Mouse (Mus musculus) gastrocnemius, adult 18-20 months (tissue): ENCODE measurements at regions not wholly inside any gene's neighbourhood (a gene's known extent, or its start where the extent isn't known, plus 50 kb on each side); places are given as distances from the start of the nearest gene placed in this dataset.

Experiments used
- DNase-seq: peaks from one replicate; pipeline ENCODE4 v3.0.0; 2021; ENCODE audit warnings: low spot score

GRCm38 (mm10) chr1:128782286-128782685 lies 190.2 kb upstream of the Cxcr4 start:
- no peak for DNase-seq

GRCm38 (mm10) chr1:128781871-128782270 lies 189.8 kb upstream of the Cxcr4 start:
- no peak for DNase-seq

GRCm38 (mm10) chr1:128781311-128781710 lies 189.2 kb upstream of the Cxcr4 start:
- no peak for DNase-seq

- no peak for DNase-seq
Measured at GRCm38 (mm10) chr1:128779586-128780158, 187.6 kb upstream of the Cxcr4 start.

- no peak for DNase-seq
Measured at GRCm38 (mm10) chr1:128772440-128772839, 180.3 kb upstream of the Cxcr4 start.

GRCm38 (mm10) chr1:128770786-128771185 lies 178.7 kb upstream of the Cxcr4 start:
- no peak for DNase-seq

GRCm38 (mm10) chr1:128767991-128768390 lies 175.9 kb upstream of the Cxcr4 start:
- DNase-seq = no peak

- DNase-seq = no peak
Measured at GRCm38 (mm10) chr1:128767415-128767814, 175.3 kb upstream of the Cxcr4 start.

- DNase-seq = no peak
Measured at GRCm38 (mm10) chr1:128766894-128767268, 174.8 kb upstream of the Cxcr4 start.

GRCm38 (mm10) chr1:128766193-128766893 lies 174.2 kb upstream of the Cxcr4 start:
- no peak for DNase-seq

GRCm38 (mm10) chr1:128765626-128766025 lies 173.5 kb upstream of the Cxcr4 start:
- DNase-seq = no peak

- no peak for DNase-seq
Measured at GRCm38 (mm10) chr1:128765142-128765541, 173.0 kb upstream of the Cxcr4 start.

GRCm38 (mm10) chr1:128762854-128763253 lies 170.8 kb upstream of the Cxcr4 start:
- no peak for DNase-seq

GRCm38 (mm10) chr1:128762076-128762475 lies 170.0 kb upstream of the Cxcr4 start:
- no peak for DNase-seq

- DNase-seq = no peak
Measured at GRCm38 (mm10) chr1:128758802-128759481, 166.8 kb upstream of the Cxcr4 start.

- no peak for DNase-seq
Measured at GRCm38 (mm10) chr1:128758294-128758801, 166.3 kb upstream of the Cxcr4 start.

- DNase-seq = no peak
Measured at GRCm38 (mm10) chr1:128753427-128754012, 161.4 kb upstream of the Cxcr4 start.

GRCm38 (mm10) chr1:128749437-128749994 lies 157.4 kb upstream of the Cxcr4 start:
- DNase-seq = no peak

- no peak for DNase-seq
Measured at GRCm38 (mm10) chr1:128747196-128747790, 155.2 kb upstream of the Cxcr4 start.

- no peak for DNase-seq
Measured at GRCm38 (mm10) chr1:128746461-128747009, 154.4 kb upstream of the Cxcr4 start.

- DNase-seq = no peak
Measured at GRCm38 (mm10) chr1:128740616-128741015, 148.5 kb upstream of the Cxcr4 start.
